Mouse (Mus musculus) CH12.LX (cell line): Measurements from ENCODE around the gene Spats2. TPM values are rescaled to one million over a fixed set of nuclear protein-coding genes. Genes with fewer than 3 reads are reported as not detected.
"Not testable (repeated sequence)": the region's sequence is repeated elsewhere in the genome, so short reads cannot be mapped to it uniquely, and the experiment has no call there.

Source experiments
- DNase-seq: peaks from one replicate; pipeline ENCODE4 v3.0.0-alpha.2; 2013; ENCODE audit errors: extremely low read depth
- H3K27ac ChIP-seq: 2 replicates; pipeline ENCODE4 v1.5.1; 2012; ENCODE audit warnings: low read depth, mild to moderate bottlenecking, control low read depth, moderate library complexity; ENCODE audit not compliant: insufficient read depth
- H3K27me3 ChIP-seq: replicated peaks from 2 replicates; pipeline ENCODE3; 2012; ENCODE audit warnings: inconsistent platforms
- H3K36me3 ChIP-seq, 2 experiments: replicated peaks in 1 of 2; 2 replicates each; pipeline versions ENCODE3 to v1.6.1; 2012; ENCODE audit warnings: inconsistent platforms in 1 of 2, low read length in 1 of 2, mild to moderate bottlenecking in 1 of 2, mixed read lengths in 1 of 2, moderate library complexity in 1 of 2; ENCODE audit not compliant: control insufficient read depth in 1 of 2, insufficient read depth in 1 of 2
- H3K4me1 ChIP-seq, 2 experiments: 2 replicates each; pipeline ENCODE4 v1.6.1; 2012; ENCODE audit warnings: inconsistent platforms in 1 of 2, moderate library complexity in 1 of 2; ENCODE audit not compliant: insufficient read depth in 2 of 2, control insufficient read depth in 1 of 2
- H3K4me2 ChIP-seq: 2 replicates; pipeline ENCODE4 v1.6.1; 2012; ENCODE audit warnings: low read depth, mild to moderate bottlenecking, control low read depth; ENCODE audit not compliant: poor library complexity, insufficient read depth, severe bottlenecking
- H3K4me3 ChIP-seq, 3 experiments: fragments of 150-350 bp in 1 of 3; sonication (generic) in 1 of 3; replicated peaks in 1 of 3; 2 replicates each; pipeline versions ENCODE3 to v1.5.1; 2011 to 2012; ENCODE audit warnings: low read depth in 2 of 3, low read length in 2 of 3, mild to moderate bottlenecking in 2 of 3, moderate library complexity in 2 of 3, control low read depth in 1 of 3, improper control_type of control experiment in 1 of 3, inconsistent platforms in 1 of 3, mixed read lengths in 1 of 3; ENCODE audit not compliant: poor library complexity in 1 of 3
- H3K79me2 ChIP-seq: replicated peaks from 2 replicates; pipeline ENCODE4 v1.6.1; 2012; ENCODE audit warnings: mild to moderate bottlenecking, moderate library complexity; ENCODE audit not compliant: control insufficient read depth, poor library complexity, insufficient read depth, severe bottlenecking; ENCODE audit errors: extremely low read depth
- H3K9ac ChIP-seq: 2 replicates; pipeline ENCODE4 v1.6.1; 2012; ENCODE audit warnings: low read depth, mild to moderate bottlenecking, control low read depth, moderate library complexity; ENCODE audit not compliant: insufficient read depth
- H3K9me3 ChIP-seq: replicated peaks from 2 replicates; pipeline ENCODE3; 2012; ENCODE audit warnings: low read length, inconsistent platforms, mixed read lengths
- BHLHE40 ChIP-seq: IDR thresholded peaks from 2 replicates; pipeline ENCODE4 v1.6.1; 2011; ENCODE audit warnings: mild to moderate bottlenecking, low read depth, low read length, improper control_type of control experiment
- GABPA ChIP-seq: IDR thresholded peaks from 2 replicates; pipeline ENCODE4 v1.6.1; 2012; ENCODE audit warnings: low read depth, low read length, improper control_type of control experiment, inconsistent platforms; ENCODE audit not compliant: insufficient replicate concordance
- HCFC1 ChIP-seq: IDR thresholded peaks from 2 replicates; pipeline ENCODE4 v1.6.1; 2012; ENCODE audit warnings: low read depth, mild to moderate bottlenecking, inconsistent platforms, low read length, improper control_type of control experiment
- JUN ChIP-seq: IDR thresholded peaks from 2 replicates; pipeline ENCODE4 v1.6.1; 2011; ENCODE audit warnings: low read depth, mild to moderate bottlenecking, low read length, improper control_type of control experiment, moderate library complexity; ENCODE audit not compliant: insufficient read depth
- JUND ChIP-seq: conservative IDR thresholded peaks from 2 replicates; pipeline ENCODE4 v1.6.1; 2011; ENCODE audit warnings: low read depth, low read length, improper control_type of control experiment
- MAFK ChIP-seq: IDR thresholded peaks from 2 replicates; pipeline ENCODE4 v1.6.1; 2011; ENCODE audit warnings: low read length, improper control_type of control experiment; ENCODE audit not compliant: insufficient replicate concordance
- MYC ChIP-seq: IDR thresholded peaks from 2 replicates; pipeline ENCODE4 v1.6.1; 2011; ENCODE audit warnings: low read depth, mild to moderate bottlenecking, improper control_type of control experiment, low read length
- NELFE ChIP-seq: IDR thresholded peaks from 2 replicates; pipeline ENCODE4 v1.6.1; 2011; ENCODE audit warnings: low read depth, low read length, improper control_type of control experiment
- NRF1 ChIP-seq: IDR thresholded peaks from 2 replicates; pipeline ENCODE4 v1.6.1; 2014; ENCODE audit warnings: low read depth, mild to moderate bottlenecking, inconsistent platforms, low read length, improper control_type of control experiment, moderate library complexity
- RAD21 ChIP-seq: IDR thresholded peaks from 2 replicates; pipeline ENCODE4 v1.6.1; 2011; ENCODE audit warnings: low read depth, mild to moderate bottlenecking, low read length, improper control_type of control experiment, moderate library complexity
- RCOR1 ChIP-seq: conservative IDR thresholded peaks from 2 replicates; pipeline ENCODE4 v1.6.1; 2012; ENCODE audit warnings: low read depth, mild to moderate bottlenecking, inconsistent platforms, low read length, improper control_type of control experiment
- TBP ChIP-seq: conservative IDR thresholded peaks from 2 replicates; pipeline ENCODE4 v1.6.1; 2011; ENCODE audit warnings: low read depth, low read length, improper control_type of control experiment
- TCF12 ChIP-seq: IDR thresholded peaks from 2 replicates; pipeline ENCODE4 v1.6.1; 2014; ENCODE audit warnings: low read depth, mild to moderate bottlenecking, inconsistent platforms, low read length, improper control_type of control experiment
- UBTF ChIP-seq: IDR thresholded peaks from 2 replicates; pipeline ENCODE4 v1.6.1; 2012; ENCODE audit warnings: low read depth, mild to moderate bottlenecking, inconsistent platforms, low read length, improper control_type of control experiment, moderate library complexity
- USF1 ChIP-seq: IDR thresholded peaks from 2 replicates; pipeline ENCODE4 v1.6.1; 2014; ENCODE audit warnings: low read depth, mild to moderate bottlenecking, inconsistent platforms, low read length, improper control_type of control experiment
- ZKSCAN1 ChIP-seq: IDR thresholded peaks from 2 replicates; pipeline ENCODE4 v1.6.1; 2012; ENCODE audit warnings: low read depth, inconsistent platforms, low read length, improper control_type of control experiment, borderline replicate concordance
- ZMIZ1 ChIP-seq: IDR thresholded peaks from 2 replicates; pipeline ENCODE4 v1.6.1; 2012; ENCODE audit warnings: low read depth, mild to moderate bottlenecking, inconsistent platforms, low read length, improper control_type of control experiment
- dilution Hi-C: fragments of 300-500 bp; cut with MboI; formaldehyde crosslinking; loops from 2 replicates; pipeline ENCODE4 v1.14.3; 2020; ENCODE audit warnings: low sequenced_read_pairs; ENCODE audit not compliant: extremely low pct_unique_long_range_greater_than_20kb, extremely low pct_ligation_motif_present
- in situ Hi-C: fragments of 300-500 bp; cut with MboI; formaldehyde crosslinking; loops from 3 replicates; pipeline ENCODE4 v1.14.3; 2019; ENCODE audit warnings: low sequenced_read_pairs, low pct_ligation_motif_present, low pct_unique_long_range_greater_than_20kb, mixed read lengths
- polyA plus RNA-seq: library from polyadenylated mRNA; unstranded; fragments of >175 nt; gene quantifications from 2 replicates; pipeline ENCODE4 v1.2.1, GENCODE M21; 2012; ENCODE audit warnings: low read depth; ENCODE audit not compliant: insufficient read length
- total RNA-seq, 2 experiments: library from RNA; depleted of rRNA; stranded (reverse); fragments of 300-350 nt in 1 of 2; fragments of >200 nt in 1 of 2; gene quantifications; 2 replicates each; pipeline ENCODE4 v1.2.3; 2012 to 2014

Spats2 gene
- total and polyA plus RNA-seq, 3 experiments, result 26.5 to 81.0 (median 68.3) TPM

GRCm38 (mm10) chr15:99153466-99153865, 27.8 kb downstream of the Spats2 start:
- H3K4me2 ChIP-seq, result no peak overlapping the region
- no peaks in the 10 kb centered on the region for H3K4me1 ChIP-seq
- no peak for TF ChIP-seq HCFC1
- no peak for TF ChIP-seq UBTF
- TF ChIP-seq NELFE, result no peak
- TF ChIP-seq NRF1, result no peak
- TF ChIP-seq TBP, result no peak
- TF ChIP-seq JUND, result no peak
- no peak for TF ChIP-seq MYC
- H3K79me2 ChIP-seq, result no peaks in the 10 kb centered on the region
- dilution Hi-C loops (no loop called here), in situ Hi-C loops (no loop called here)
- peaks cover 17% of the 10 kb centered on the region for H3K9me3 ChIP-seq
- H3K27ac ChIP-seq, result no peak overlapping the region
- no peak for DNase-seq
- peaks cover 23 to 57% of the 10 kb centered on the region in 2 experiments for H3K36me3 ChIP-seq
- H3K27me3 ChIP-seq, result no peaks in the 10 kb centered on the region
- no peak overlapping the region for H3K9ac ChIP-seq
- H3K4me3 ChIP-seq, result no peak overlapping the region

DNA sequence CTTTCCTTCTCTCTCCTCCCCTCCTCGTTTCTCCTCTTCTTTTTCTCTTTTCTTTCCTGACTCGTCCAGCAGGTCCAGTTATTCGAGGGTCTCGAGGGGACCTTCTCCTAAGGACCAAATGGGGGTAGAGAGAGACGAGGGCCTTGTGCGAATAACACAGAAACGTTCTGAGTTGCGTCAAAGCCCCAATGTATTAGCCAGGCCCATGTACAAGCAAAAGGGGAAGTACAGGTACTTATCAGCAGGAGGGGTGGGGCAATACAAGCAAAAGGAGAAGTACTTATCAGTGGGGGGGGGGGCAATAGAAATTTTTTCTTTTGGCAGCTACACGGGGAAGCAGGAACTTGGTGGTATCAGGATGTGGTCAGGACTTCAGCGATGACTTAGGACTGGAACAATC, 28.8 kb downstream of the Spats2 start:
- H3K4me2 ChIP-seq, H3K79me2 ChIP-seq, DNase-seq, H3K27ac ChIP-seq, H3K4me1 ChIP-seq, H3K27me3 ChIP-seq, H3K4me3 ChIP-seq, dilution Hi-C loops, H3K9ac ChIP-seq, in situ Hi-C loops: not testable (repeated sequence)
- Histone ChIP-seq H3K9me3 (peaks cover 17% of the 10 kb centered on the region), H3K36me3 (peaks cover 19 to 48% of the 10 kb centered on the region in 2 experiments)

DNA sequence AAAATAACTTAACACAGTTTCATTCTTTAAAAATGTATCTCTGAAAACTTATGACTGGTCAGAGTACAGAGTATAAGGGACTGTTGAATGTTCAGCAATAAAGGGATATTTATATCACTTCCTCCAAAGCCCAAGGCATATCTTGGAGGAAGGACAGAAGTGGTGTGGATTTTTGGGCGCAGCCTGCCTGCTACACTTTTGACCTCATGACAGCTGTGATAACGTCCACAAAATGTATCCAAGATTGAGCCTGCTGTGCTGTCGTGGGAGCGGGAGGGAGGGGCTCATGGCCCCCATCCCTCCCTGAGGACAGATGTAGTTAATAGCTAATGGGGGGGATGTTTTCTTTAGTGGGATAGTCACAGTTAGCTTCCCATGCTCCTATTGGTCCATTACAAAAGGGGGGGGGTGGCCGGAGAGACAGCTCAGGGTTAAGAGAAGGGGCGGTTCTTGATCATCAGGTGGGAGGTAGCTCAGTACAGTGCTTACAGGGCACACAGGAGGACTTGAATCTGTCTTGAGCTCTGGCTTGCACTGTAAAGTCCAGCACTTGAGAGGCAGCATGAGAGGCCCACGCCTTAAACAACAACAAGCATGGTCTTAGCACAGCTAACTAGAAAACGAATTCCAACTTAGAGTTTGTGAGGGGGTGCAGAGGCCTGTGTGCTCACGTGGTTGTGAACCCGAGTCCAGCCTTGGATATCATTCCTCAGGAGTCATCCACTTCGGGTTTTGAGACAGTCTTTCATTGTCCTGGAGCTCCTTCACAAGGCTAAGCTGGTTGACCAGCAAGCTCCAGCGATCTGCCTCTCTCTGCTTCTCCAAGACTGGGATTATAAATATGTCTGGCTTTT, 38.0 kb downstream of the Spats2 start:
- dilution Hi-C loops (no loop called here), in situ Hi-C loops (no loop called here)
- H3K36me3 ChIP-seq, result peaks cover 10 to 56% of the 10 kb centered on the region in 2 experiments
- no peak for TF ChIP-seq JUN
- TF ChIP-seq BHLHE40, result no peak
- no peak for TF ChIP-seq RCOR1
- no peak for TF ChIP-seq NRF1
- TF ChIP-seq MAFK, result no peak
- no peak for TF ChIP-seq USF1
- no peak for TF ChIP-seq RAD21
- TF ChIP-seq HCFC1, result no peak
- no peak for TF ChIP-seq JUND
- no peak for TF ChIP-seq GABPA
- no peak for TF ChIP-seq ZKSCAN1
- TF ChIP-seq TCF12, result no peak
- no peak for TF ChIP-seq TBP
- TF ChIP-seq ZMIZ1, result no peak
- no peaks in the 10 kb centered on the region for H3K4me1 ChIP-seq
- H3K4me3 ChIP-seq, result no peak overlapping the region
- peaks cover 11% of the 10 kb centered on the region for H3K9me3 ChIP-seq
- no peak overlapping the region for H3K27ac ChIP-seq
- DNase-seq, result no peak
- H3K9ac ChIP-seq, result no peak overlapping the region
- H3K27me3 ChIP-seq, result no peaks in the 10 kb centered on the region
- H3K4me2 ChIP-seq, result no peak overlapping the region
- no peaks in the 10 kb centered on the region for H3K79me2 ChIP-seq
